Comparison of ENCODE assay signal across 29 mouse cellular contexts in the genomic region with DNA sequence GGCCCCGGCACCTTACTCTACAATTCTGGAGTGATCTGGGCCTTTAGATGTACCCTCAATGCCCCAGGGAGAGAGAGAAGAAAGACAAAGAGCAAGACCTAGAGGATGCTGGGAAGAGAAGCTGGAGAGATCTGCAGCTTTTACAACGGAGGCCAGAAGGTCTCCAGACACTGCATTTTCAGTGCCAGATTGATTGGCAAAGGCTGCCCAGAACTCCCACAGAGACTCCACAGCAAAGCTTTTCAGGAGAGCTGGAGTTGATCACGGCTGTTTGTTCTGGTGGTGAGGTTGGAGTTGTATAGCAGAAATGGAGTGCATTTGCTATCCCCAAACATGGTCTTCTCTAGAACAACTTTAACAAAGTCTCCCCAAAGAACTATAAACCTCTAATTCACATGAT.
A peak's percentile ranks its signal among the peaks of the same experiment; 100 is the strongest.
DNase-seq lines count a peak whose midpoint lies in the region; ATAC-seq lines count a peak whose summit lies in the region.
"Had no signal": no experiment of that assay in that cellular context is flagged by ENCODE, and none has a peak within 500 bp of the region (broad histone marks: within the 10 kb centered on the region; RNA-seq: fewer than 3 reads in every experiment).

No protein-coding gene starts in this region.

- no peak overlapping the region for H3K9ac ChIP-seq in forebrain, embryonic 15.5 days (replicated peaks)
- no peak overlapping the region for H3K9ac ChIP-seq in forebrain, embryonic 16.5 days (replicated peaks; ENCODE audit: low read depth, low read length)
- H3K9ac ChIP-seq in hindbrain, embryonic 14.5 days = no peak overlapping the region
- H3K9ac ChIP-seq: embryonic facial prominence, embryonic 13.5 days; heart, embryonic 15.5 days; hindbrain, embryonic 12.5 days; liver, embryonic 15.5 days; lung, embryonic 15.5 days; midbrain, embryonic 15.5 days had no signal

- H3K27me3 ChIP-seq in forebrain, embryonic 15.5 days = no peaks in the 10 kb centered on the region
- no peaks in the 10 kb centered on the region for H3K27me3 ChIP-seq in forebrain, embryonic 16.5 days (replicated peaks; ENCODE audit: control insufficient read depth, insufficient read depth, low read length)
- H3K27me3 ChIP-seq in hindbrain, embryonic 14.5 days (ENCODE audit: control insufficient read depth, insufficient read depth, low read length) = no peaks in the 10 kb centered on the region
- H3K27me3 ChIP-seq: embryonic facial prominence, embryonic 13.5 days; heart, embryonic 15.5 days; hindbrain, embryonic 12.5 days; liver, embryonic 15.5 days; lung, embryonic 15.5 days; midbrain, embryonic 15.5 days; Patski had no signal

- DNase-seq in cerebellum, adult 11 months = peak; percentile 9
- DNase-seq in cerebellum, adult 8-10 months = peak; percentile 14
- peak; percentile 33 to 51 for DNase-seq in cerebellum, postnatal 25 days
- no peak for DNase-seq in gastrocnemius, postnatal 4 days (ENCODE audit: low spot score in 2 of 2)
- DNase-seq in hindbrain, embryonic 14.5 days (ENCODE audit: low spot score) = no peak
- DNase-seq: adrenal gland, postnatal 25 days; embryo, embryonic 11 days; gastrocnemius, postnatal 10 days; heart, postnatal 36 days; kidney, adult 8-10 months; kidney, postnatal 4 days; liver; right cerebral cortex, adult 18-20 months; spleen, adult 18-20 months; thymus, postnatal 4 days had no signal

- H3K27ac ChIP-seq in forebrain, embryonic 15.5 days (replicated peaks) = peak overlapping the region; percentile 37; the same call in 1 of the 2 replicates
- H3K27ac ChIP-seq in forebrain, embryonic 16.5 days (ENCODE audit: low read length) = no peak overlapping the region
- no peak overlapping the region for H3K27ac ChIP-seq in hindbrain, embryonic 14.5 days
- H3K27ac ChIP-seq: embryonic facial prominence, embryonic 13.5 days; heart, embryonic 10.5 days; heart, embryonic 15.5 days; hindbrain, embryonic 12.5 days; kidney, postnatal 0 days; liver, embryonic 15.5 days; lung, embryonic 15.5 days; midbrain, embryonic 10.5 days; midbrain, embryonic 15.5 days had no signal

- H3K9me3 ChIP-seq in forebrain, embryonic 15.5 days = no peaks in the 10 kb centered on the region
- no peaks in the 10 kb centered on the region for H3K9me3 ChIP-seq in forebrain, embryonic 16.5 days (ENCODE audit: control insufficient read depth, low read length)
- H3K9me3 ChIP-seq in hindbrain, embryonic 14.5 days (ENCODE audit: control insufficient read depth, low read length) = no peaks in the 10 kb centered on the region
- H3K9me3 ChIP-seq: embryonic facial prominence, embryonic 13.5 days; heart, embryonic 10.5 days; heart, embryonic 15.5 days; hindbrain, embryonic 12.5 days; liver, embryonic 15.5 days; lung, embryonic 15.5 days; midbrain, embryonic 10.5 days; midbrain, embryonic 15.5 days had no signal

- ATAC-seq in forebrain, embryonic 15.5 days (replicated peaks) = no peak
- no peak for ATAC-seq in forebrain, embryonic 16.5 days
- ATAC-seq in hindbrain, embryonic 14.5 days (ENCODE audit: low FRiP score) = no peak
- ATAC-seq: intestine, embryonic 16.5 days; midbrain, embryonic 15.5 days; Patski had no signal

- no peaks in the 10 kb centered on the region for H3K36me3 ChIP-seq in forebrain, embryonic 15.5 days
- H3K36me3 ChIP-seq in forebrain, embryonic 16.5 days (ENCODE audit: control insufficient read depth, insufficient read depth) = no peaks in the 10 kb centered on the region
- no peaks in the 10 kb centered on the region for H3K36me3 ChIP-seq in hindbrain, embryonic 14.5 days (replicated peaks; ENCODE audit: control insufficient read depth, insufficient read depth)
- H3K36me3 ChIP-seq: embryonic facial prominence, embryonic 13.5 days; heart, embryonic 10.5 days; heart, embryonic 15.5 days; hindbrain, embryonic 12.5 days; liver, embryonic 15.5 days; lung, embryonic 15.5 days; midbrain, embryonic 10.5 days; midbrain, embryonic 15.5 days had no signal

- H3K4me3 ChIP-seq in forebrain, embryonic 15.5 days = no peak overlapping the region
- H3K4me3 ChIP-seq in forebrain, embryonic 16.5 days (replicated peaks; ENCODE audit: low read length) = no peak overlapping the region
- H3K4me3 ChIP-seq in hindbrain, embryonic 14.5 days (replicated peaks; ENCODE audit: low read length) = no peak overlapping the region
- H3K4me3 ChIP-seq: embryonic facial prominence, embryonic 13.5 days; erythroblast, embryonic 14.5 days; heart, embryonic 10.5 days; heart, embryonic 15.5 days; hindbrain, embryonic 12.5 days; liver, embryonic 15.5 days; lung, embryonic 15.5 days; midbrain, embryonic 10.5 days; midbrain, embryonic 15.5 days had no signal

- WGBS in forebrain, embryonic 15.5 days = 48% methylated on average over 3 of the region's 3 CpGs
- 41% methylated on average over 3 of the region's 3 CpGs for WGBS in forebrain, embryonic 16.5 days
- WGBS in hindbrain, embryonic 14.5 days = 49% methylated on average over 3 of the region's 3 CpGs

- H3K4me2 ChIP-seq in forebrain, embryonic 15.5 days (replicated peaks) = no peak overlapping the region
- no peak overlapping the region for H3K4me2 ChIP-seq in forebrain, embryonic 16.5 days (ENCODE audit: low read length)
- H3K4me2 ChIP-seq in hindbrain, embryonic 14.5 days (replicated peaks) = no peak overlapping the region
- H3K4me2 ChIP-seq: embryonic facial prominence, embryonic 13.5 days; heart, embryonic 15.5 days; hindbrain, embryonic 12.5 days; liver, embryonic 15.5 days; lung, embryonic 15.5 days; midbrain, embryonic 15.5 days had no signal

- no peaks in the 10 kb centered on the region for H3K4me1 ChIP-seq in forebrain, embryonic 15.5 days
- no peaks in the 10 kb centered on the region for H3K4me1 ChIP-seq in forebrain, embryonic 16.5 days (replicated peaks; ENCODE audit: control insufficient read depth, insufficient read depth, low read length)
- no peaks in the 10 kb centered on the region for H3K4me1 ChIP-seq in hindbrain, embryonic 14.5 days (replicated peaks; ENCODE audit: control insufficient read depth, insufficient read depth, low read length)
- H3K4me1 ChIP-seq: embryonic facial prominence, embryonic 13.5 days; heart, embryonic 10.5 days; heart, embryonic 15.5 days; hindbrain, embryonic 12.5 days; liver, embryonic 15.5 days; lung, embryonic 15.5 days; midbrain, embryonic 10.5 days; midbrain, embryonic 15.5 days had no signal

Comparison
In these comparisons a context has a peak if more than half of its experiments do, and no peak if none do; other contexts are left out.
1. DNase-seq: peak in cerebellum, adult 11 months (single experiment), cerebellum, adult 8-10 months (single experiment) and cerebellum, postnatal 25 days (2 of 2); none in gastrocnemius, postnatal 4 days (0 of 2) and hindbrain, embryonic 14.5 days (single experiment).